Mouse (Mus musculus) kidney, adult 2 months (tissue): ENCODE results near the gene Cflar.

Source experiments
- CTCF ChIP-seq: fragments of 200-500 bp; conservative IDR thresholded peaks from 2 replicates; pipeline ENCODE4 v1.5.1; 2011; ENCODE audit warnings: low read depth, mild to moderate bottlenecking, control low read depth, low read length, moderate library complexity, mixed read lengths; ENCODE audit not compliant: insufficient read depth, insufficient read length
- POLR2A ChIP-seq: fragments of 200-500 bp; IDR thresholded peaks from one replicate; pipeline ENCODE4 v1.6.1; 2011; ENCODE audit warnings: low read depth, low read length, control low read depth

GRCm38 (mm10) chr1:58725095-58725494 is 13.8 kb downstream of the Cflar start:
- no peak for TF ChIP-seq POLR2A
- TF ChIP-seq CTCF: no peak
